Mouse (Mus musculus): Measurements from ENCODE around the gene Ddx58. TPM values are rescaled to one million over a fixed set of nuclear protein-coding genes. Genes with fewer than 3 reads are reported as not detected.

Gene Ddx58
- total RNA-seq, 2 experiments from 2014 or later, result 3.1 to 5.1 TPM

- no peak for DNase-seq (ENCODE audit: low spot score in 2 of 2)
- intact Hi-C loops (cut with DNase I), result no loop called here
Observed at GRCm38 (mm10) chr4:40238483-40239408, 882 bp downstream of the Ddx58 start.

DNA sequence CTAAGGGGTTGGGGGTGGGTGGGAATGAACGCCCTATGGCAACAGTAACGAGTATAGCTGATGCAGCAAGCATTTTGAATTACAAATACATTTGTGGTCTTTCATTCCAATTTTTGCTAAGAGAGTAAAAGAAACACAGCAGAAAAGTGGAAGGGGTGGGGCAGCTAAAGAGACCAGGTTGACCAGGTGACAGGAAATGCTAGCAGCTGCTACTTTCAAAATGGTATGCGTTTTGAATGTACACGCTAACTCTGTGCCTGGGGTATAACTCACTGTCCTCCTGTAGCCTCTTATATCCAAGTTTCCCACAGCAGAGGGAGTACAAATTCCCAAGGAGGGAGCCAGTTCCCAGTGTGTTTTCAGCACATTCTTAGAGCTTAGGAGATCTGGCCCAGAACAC is 2.8 kb downstream of the Ddx58 start:
- no peak for DNase-seq (ENCODE audit: low spot score in 2 of 2)
- intact Hi-C loops (cut with DNase I), result no loop called here

GRCm38 (mm10) chr4:40234256-40234655 is 5.4 kb downstream of the Ddx58 start:
- intact Hi-C loops (cut with DNase I), result no loop called here
- DNase-seq (ENCODE audit: low spot score in 2 of 2), result no peak

DNA sequence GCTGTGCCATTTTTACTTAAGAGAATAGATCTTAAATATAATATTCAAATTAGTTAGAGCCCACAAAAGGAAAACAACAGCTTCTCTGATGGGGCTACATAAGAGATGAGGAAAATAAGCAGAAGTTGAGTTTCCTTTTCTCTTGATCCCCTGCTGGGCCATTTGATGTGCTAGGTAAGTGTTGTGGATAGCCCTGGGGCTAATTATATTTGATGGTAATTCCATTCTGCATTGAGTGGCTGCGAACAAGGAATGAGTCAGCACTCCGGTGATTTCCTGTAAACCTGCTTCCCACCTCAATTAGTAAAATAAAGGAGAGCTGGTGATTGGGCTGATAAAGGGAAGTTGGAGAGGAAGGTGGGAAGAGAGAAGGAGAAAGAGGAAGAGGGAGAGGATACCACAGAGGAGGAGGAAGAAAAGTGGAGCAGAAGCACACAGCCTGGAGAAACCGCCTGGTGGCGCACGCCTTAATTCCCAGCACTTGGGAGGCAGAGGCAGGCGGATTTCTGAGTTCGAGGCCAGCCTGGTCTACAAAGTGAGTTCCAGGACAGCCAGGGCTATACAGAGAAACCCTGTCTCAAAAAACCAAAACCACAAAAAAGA is 6.5 kb downstream of the Ddx58 start:
- DNase-seq (ENCODE audit: low spot score in 2 of 2), result no peak
- intact Hi-C loops (cut with DNase I), result no loop called here

GRCm38 (mm10) chr4:40229723-40230122 is 9.9 kb downstream of the Ddx58 start:
- no peak for DNase-seq (ENCODE audit: low spot score in 2 of 2)
- intact Hi-C loops (cut with DNase I), result no loop called here

GRCm38 (mm10) chr4:40227886-40228285 is 11.7 kb downstream of the Ddx58 start:
- intact Hi-C loops (cut with DNase I), result no loop called here
- no peak for DNase-seq (ENCODE audit: low spot score in 2 of 2)

DNA sequence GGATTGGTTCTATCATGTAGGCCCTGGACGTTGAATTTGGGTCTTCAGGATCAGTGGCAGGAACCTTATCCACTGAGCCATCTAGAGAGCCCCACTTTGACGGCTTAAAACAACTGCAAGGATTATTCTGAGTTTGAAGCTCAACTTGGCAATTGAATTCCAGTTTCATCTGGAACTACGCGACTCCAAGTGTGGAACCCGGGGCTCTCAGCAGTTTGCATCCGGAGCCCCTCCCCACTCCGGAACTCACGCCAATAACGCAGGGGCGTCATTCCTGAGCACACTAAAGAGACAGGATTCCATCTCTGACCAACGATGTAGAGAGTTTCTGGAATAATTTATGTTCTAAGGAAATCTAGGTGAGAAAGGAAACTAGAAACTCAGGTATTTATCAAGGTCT is 12.5 kb downstream of the Ddx58 start:
- intact Hi-C loops (cut with DNase I), result no loop called here

GRCm38 (mm10) chr4:40226095-40226494 is 13.5 kb downstream of the Ddx58 start:
- no peak for DNase-seq (ENCODE audit: low spot score in 2 of 2)
- intact Hi-C loops (cut with DNase I), result no loop called here

More for the DNA sequence above, 12.5 kb downstream of the Ddx58 start:
- DNase-seq (ENCODE audit: low spot score in 2 of 2), result no peak

- no peak for DNase-seq (ENCODE audit: low spot score in 2 of 2)
- intact Hi-C loops (cut with DNase I), result no loop called here
Observed at GRCm38 (mm10) chr4:40221876-40222585, 17.6 kb downstream of the Ddx58 start.

- intact Hi-C loops (cut with DNase I), result no loop called here
- DNase-seq (ENCODE audit: low spot score in 2 of 2), result no peak
Observed at GRCm38 (mm10) chr4:40221004-40221760, 18.4 kb downstream of the Ddx58 start.

- intact Hi-C loops (cut with DNase I), result no loop called here
- DNase-seq (ENCODE audit: low spot score in 2 of 2), result no peak
Observed at GRCm38 (mm10) chr4:40220437-40220836, 19.2 kb downstream of the Ddx58 start.

DNA sequence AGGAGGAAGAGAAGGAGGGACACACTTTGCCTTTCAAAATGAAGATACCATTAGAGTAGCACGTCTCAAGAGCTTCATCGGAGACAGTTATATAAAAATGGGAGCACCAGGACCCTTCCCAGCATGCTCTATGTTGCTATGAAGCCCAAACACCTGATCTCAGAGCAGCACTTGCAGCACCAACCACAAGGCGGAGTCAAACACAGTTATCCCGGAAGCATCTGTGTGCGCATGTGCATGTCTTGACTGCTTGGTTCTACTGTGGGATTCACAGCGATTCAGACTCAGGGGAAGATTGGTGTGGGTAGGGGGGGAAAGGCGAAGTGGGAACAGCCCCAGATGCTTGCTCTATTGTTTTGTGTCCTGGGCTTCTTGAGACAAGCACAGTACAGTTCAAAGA is 21.2 kb downstream of the Ddx58 start:
- DNase-seq (ENCODE audit: low spot score in 2 of 2), result peak in 1 of 2 experiments; percentile 62
- intact Hi-C loops (cut with DNase I), result no loop called here

GRCm38 (mm10) chr4:40217910-40218309 is 21.7 kb downstream of the Ddx58 start:
- DNase-seq (ENCODE audit: low spot score in 2 of 2), result no peak
- intact Hi-C loops (cut with DNase I), result no loop called here

- DNase-seq (ENCODE audit: low spot score in 2 of 2), result no peak
- intact Hi-C loops (cut with DNase I), result no loop called here
Observed at GRCm38 (mm10) chr4:40212177-40212576, 27.5 kb downstream of the Ddx58 start.

DNA sequence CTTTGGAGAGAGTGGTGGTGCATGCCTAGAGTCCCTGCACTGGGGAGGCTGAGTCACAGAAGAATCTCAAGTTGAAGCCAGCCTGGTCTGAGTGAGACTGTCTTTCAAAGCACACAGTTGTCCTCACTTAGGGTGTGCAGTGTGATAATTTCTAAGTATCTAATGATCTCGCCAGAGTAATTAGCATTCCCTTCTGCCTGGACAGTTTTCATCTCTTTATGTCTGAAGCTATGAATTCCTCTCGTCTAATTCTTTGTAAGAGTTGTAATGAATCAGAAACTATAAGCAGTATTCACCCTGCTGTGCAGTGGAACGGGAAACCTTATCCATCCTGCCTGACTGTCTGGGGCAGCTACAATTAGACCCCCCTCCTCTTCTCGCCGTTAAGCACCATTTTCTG is 31.9 kb downstream of the Ddx58 start:
- intact Hi-C loops (cut with DNase I), result no loop called here
- DNase-seq (ENCODE audit: low spot score in 2 of 2), result no peak

DNA sequence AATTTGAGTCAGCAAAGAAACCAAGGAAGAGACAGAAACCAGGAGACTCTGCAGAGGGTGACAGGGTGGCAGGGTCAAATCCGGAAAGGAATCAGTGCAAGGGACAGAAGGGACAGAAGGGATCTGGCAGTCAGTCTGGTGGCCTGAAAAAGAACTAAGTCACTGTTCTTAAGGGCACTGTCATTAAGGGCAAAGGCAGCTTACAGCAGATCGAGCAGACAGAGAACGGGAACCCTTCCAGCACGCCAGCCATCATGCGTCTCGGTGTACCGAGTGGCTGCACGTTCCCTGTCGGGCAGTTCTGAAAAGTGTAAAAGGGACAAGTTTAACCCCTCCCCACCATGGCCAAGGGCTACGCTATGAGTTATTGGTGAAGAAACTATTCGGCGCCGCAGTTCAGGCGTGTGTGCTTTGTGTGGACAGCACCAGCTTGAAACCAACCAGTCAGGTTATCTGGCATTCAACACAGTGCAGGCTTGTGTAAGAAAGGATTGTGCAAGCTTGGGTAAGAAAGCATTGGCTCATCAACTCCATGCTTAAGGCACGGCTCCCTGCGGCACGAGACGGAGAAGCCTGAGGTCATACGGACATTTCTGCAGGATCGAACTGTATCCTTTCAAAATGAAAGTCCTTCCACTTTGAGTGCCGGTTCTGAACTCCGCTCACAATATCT is 34.3 kb downstream of the Ddx58 start:
- intact Hi-C loops (cut with DNase I), result no loop called here
- DNase-seq (ENCODE audit: low spot score in 2 of 2), result no peak

DNA sequence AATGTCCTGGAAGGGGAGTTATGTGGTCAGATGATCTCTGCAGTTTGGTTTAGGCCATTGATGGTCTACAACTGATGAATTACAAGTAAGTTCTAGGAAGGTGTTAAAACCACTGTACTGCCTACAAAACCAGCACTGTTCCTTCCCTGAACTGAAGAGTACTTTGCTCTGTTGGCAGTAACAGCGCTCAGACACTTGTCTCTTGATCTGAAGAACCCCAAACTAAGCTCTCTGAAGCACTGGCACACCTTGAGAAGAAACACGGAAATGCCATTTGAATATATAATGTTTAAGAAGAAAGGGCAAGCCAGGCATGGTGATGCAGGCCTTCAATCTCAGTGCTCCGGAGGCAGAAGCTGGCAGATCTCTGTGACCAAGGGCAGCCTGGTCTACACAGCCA is 35.3 kb downstream of the Ddx58 start:
- intact Hi-C loops (cut with DNase I), result no loop called here
- DNase-seq (ENCODE audit: low spot score in 2 of 2), result no peak

- no peak for DNase-seq (ENCODE audit: low spot score in 2 of 2)
- intact Hi-C loops (cut with DNase I), result no loop called here
Observed at GRCm38 (mm10) chr4:40202205-40202604, 37.4 kb downstream of the Ddx58 start.

DNA sequence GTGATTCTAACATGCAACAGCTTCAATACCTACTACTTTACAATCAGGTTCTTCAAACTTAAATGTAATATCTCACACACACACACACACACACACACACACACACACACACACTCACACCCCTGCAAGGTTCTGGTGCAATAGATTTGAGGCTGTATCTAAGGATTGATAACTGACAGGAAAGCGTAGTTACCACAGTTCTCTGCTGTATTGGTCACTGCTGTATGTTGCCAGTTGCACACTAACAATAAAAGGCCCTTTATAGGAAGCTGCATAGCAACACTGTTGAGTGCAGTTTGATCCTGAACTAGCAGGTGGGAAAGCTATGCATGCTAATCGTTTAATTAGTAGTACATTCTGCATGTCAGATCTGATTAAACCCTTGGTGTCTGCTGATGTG is 44.3 kb downstream of the Ddx58 start:
- no peak for DNase-seq (ENCODE audit: low spot score in 2 of 2)
- intact Hi-C loops (cut with DNase I), result no loop called here

Measured in left cerebral cortex, postnatal 14 days (tissue).